Mouse (Mus musculus): ENCODE measurements around the gene Amy2a1. TPM values are rescaled to one million over a fixed set of nuclear protein-coding genes. Genes with fewer than 3 reads are reported as not detected.
"Not testable (repeated sequence)": the region's sequence is repeated elsewhere in the genome, so short reads cannot be mapped to it uniquely, and the experiment has no call there.

Gene Amy2a1
- total RNA-seq (2021): not detected
- long read RNA-seq, experiment 1: 0 reads
- long read RNA-seq, experiment 2: 0 reads

- not testable (repeated sequence) for DNase-seq (ENCODE audit: low spot score in 2 of 2)
Observed at GRCm38 (mm10) chr3:113532328-113532727, at the start of gene Amy2a1. TSS of gene Amy2a1 (minus strand) at chr3:113532428.

GRCm38 (mm10) chr3:113574578-113574977 lies 42.4 kb upstream of the Amy2a1 start:
- no peak for DNase-seq (ENCODE audit: low spot score in 2 of 2)

GRCm38 (mm10) chr3:113574138-113574537 lies 41.9 kb upstream of the Amy2a1 start:
- DNase-seq (ENCODE audit: low spot score in 2 of 2): no peak

- no peak for DNase-seq (ENCODE audit: low spot score in 2 of 2)
Observed at GRCm38 (mm10) chr3:113572158-113572557, 39.9 kb upstream of the Amy2a1 start.

- no peak for DNase-seq (ENCODE audit: low spot score in 2 of 2)
Observed at GRCm38 (mm10) chr3:113539692-113540091, 7.5 kb upstream of the Amy2a1 start.

Other genes starting within 250 kb of the Amy2a1 start
- not detected for gene Amy2a4, start 241.0 kb downstream of the Amy2a1 start, total RNA-seq (2021)
- gene Amy2a3, start 208.4 kb downstream of the Amy2a1 start, total RNA-seq (2021): not detected
- not detected for gene Amy2a2, start 175.8 kb downstream of the Amy2a1 start, total RNA-seq (2021)
- 10 to 100 TPM; 11.0 to 11.1 TPM for gene Amy1, start 74.3 kb upstream of the Amy2a1 start, total RNA-seq (2021)
- gene Rnpc3, start 97.7 kb upstream of the Amy2a1 start, total RNA-seq (2021): 10 to 100 TPM; 24.1 to 24.8 TPM

Measured in left cerebral cortex, adult 18-20 months (tissue).